Mouse (Mus musculus) ovary, adult 10 weeks (tissue): ENCODE measurements around the gene Slc9a6. TPM values are rescaled to one million over a fixed set of nuclear protein-coding genes. Genes with fewer than 3 reads are reported as not detected.

Experiments used
- polyA plus RNA-seq: library from polyadenylated mRNA; stranded (reverse); fragments of 350-450 nt; fragmentation: Illumina TruSeq; extraction: RNeasy Lipid Tissue Mini Kit (QIAGEN cat#74804); gene quantifications from one replicate; pipeline ENCODE4 v1.2.3, GENCODE M21; 2014

The Slc9a6 gene
- 53.0 TPM for polyA plus RNA-seq

DNA sequence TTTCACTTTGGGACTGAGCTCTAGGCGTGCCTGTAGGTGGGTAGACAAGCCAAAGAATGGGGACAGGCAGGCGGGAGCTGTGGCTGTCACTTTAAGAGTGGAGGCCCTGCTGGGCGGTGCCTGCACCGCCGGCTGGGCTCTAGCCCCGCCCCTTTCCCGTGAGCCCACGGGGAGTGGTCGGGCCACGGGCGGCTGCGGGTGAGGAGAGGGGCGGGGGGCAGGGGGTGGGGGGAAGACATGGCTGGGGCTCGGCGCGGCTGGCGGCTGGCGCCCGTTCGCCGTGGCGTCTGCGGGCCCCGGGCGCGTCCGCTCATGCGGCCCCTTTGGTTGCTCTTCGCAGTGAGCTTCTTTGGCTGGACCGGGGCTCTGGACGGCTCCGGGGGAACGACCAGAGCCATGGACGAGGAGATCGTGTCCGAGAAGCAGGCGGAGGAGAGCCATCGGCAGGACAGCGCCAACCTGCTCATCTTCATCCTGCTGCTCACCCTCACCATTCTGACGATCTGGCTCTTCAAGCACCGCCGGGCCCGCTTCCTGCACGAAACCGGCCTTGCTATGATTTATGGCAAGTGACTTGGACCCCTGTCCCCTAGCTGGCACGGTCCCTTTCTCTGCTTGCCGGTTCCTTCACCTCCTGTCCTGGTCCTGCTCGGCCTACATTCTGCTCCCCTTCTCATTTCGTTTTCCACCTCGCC is at the start of gene Slc9a6:
TSS of gene Slc9a6 (plus strand) at position 135 of the 695 bp plus-strand sequence.

DNA sequence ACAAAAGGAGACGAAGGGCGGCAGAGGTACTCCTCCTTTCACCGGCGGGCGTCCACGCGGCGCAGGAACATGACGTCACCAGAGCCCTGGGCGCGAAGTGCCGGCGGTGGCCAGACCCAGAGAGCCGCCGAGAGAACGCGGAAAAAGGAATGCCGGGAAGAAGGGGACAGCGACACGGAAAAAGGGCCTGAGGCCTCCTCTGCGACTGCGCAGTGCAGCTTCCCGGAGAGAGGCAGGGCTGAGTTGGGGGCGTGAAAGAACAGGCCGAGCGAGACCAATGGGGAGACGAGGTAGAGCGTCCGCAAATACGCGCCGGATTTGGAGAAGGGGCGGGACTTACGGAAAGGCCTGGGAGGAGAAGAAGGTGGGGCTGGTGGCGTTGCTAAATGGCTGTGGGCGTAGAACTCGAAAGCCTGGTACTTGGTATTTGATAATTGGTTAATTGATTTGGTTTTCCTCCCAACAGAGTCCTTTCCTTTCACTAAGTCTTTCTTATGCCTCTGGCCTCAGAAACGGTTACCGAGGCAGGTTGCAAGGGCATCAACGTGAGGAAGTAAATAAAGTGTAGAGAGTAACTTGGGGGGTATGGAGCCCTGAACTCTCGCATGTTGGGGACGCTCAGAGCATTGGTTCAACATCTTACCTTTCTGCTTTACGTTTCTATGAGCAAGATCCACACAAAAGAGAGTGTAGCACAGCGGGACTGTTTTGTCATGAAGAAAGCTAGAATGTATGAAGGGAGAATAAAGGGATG is 11.5 kb upstream of the Slc9a6 start, which contains the start of gene Mmgt1:
TSS of gene Mmgt1 (minus strand) at position 183 of the 754 bp plus-strand sequence.

Other genes starting within 250 kb of the Slc9a6 start
- gene Smim10l2a, start 235.2 kb upstream of the Slc9a6 start, polyA plus RNA-seq = 3.6 TPM
- gene Gm2174, start 161.8 kb upstream of the Slc9a6 start, polyA plus RNA-seq = not detected
- gene Ints6l, start 154.9 kb upstream of the Slc9a6 start, polyA plus RNA-seq = 65.3 TPM
- gene Gm10477, start 85.0 kb upstream of the Slc9a6 start, polyA plus RNA-seq = not detected
- not detected for gene Gm648, start 60.2 kb upstream of the Slc9a6 start, polyA plus RNA-seq
- gene Mmgt1, start 11.7 kb upstream of the Slc9a6 start, polyA plus RNA-seq = 126 TPM
- 199 TPM for gene Fhl1, start 122.0 kb downstream of the Slc9a6 start, polyA plus RNA-seq
- gene Map7d3, start 212.6 kb downstream of the Slc9a6 start, polyA plus RNA-seq = 8.7 TPM